9 mouse cellular contexts compared by ENCODE assay signal in genomic region chr2:150525703-150526207, GRCm38 (mm10). TPM values are rescaled to one million over a fixed set of nuclear protein-coding genes. Genes with fewer than 3 reads are reported as not detected.
DNase-seq lines count a peak whose midpoint lies in the region; ATAC-seq and TF ChIP-seq lines count a peak whose summit lies in the region.
"Had no signal": no experiment of that assay in that cellular context is flagged by ENCODE, and none has a peak within 500 bp of the region (broad histone marks: within the 10 kb centered on the region; RNA-seq: fewer than 3 reads in every experiment).

No protein-coding gene starts in this region.

- no peak for TF ChIP-seq POLR2A in heart, adult 2 months (IDR thresholded peaks at IDR 0.05; ENCODE audit: insufficient read depth, low read depth, low read length)

- no peak for ATAC-seq in heart, postnatal 0 days (ENCODE audit: insufficient read depth, low read depth)
- ATAC-seq in intestine, postnatal 0 days = no peak
- no peak; the same call in 1 of the 2 replicates for ATAC-seq in neural tube, embryonic 13.5 days (ENCODE audit: low read depth)

- H3K27ac ChIP-seq in heart, postnatal 0 days (ENCODE audit: low read depth) = no peak overlapping the region
- no peak overlapping the region for H3K27ac ChIP-seq in heart, adult 2 months
- H3K27ac ChIP-seq in intestine, postnatal 0 days (ENCODE audit: low read depth, low read length) = no peak overlapping the region
- H3K27ac ChIP-seq in neural tube, embryonic 13.5 days (replicated peaks) = no peak overlapping the region

- no peaks in the 10 kb centered on the region for H3K36me3 ChIP-seq in heart, postnatal 0 days (replicated peaks; ENCODE audit: control insufficient read depth, insufficient read depth, low read length)
- H3K36me3 ChIP-seq in heart, adult 2 months (ENCODE audit: control insufficient read depth, insufficient read depth, low read length) = no peaks in the 10 kb centered on the region
- H3K36me3 ChIP-seq in intestine, postnatal 0 days (ENCODE audit: control insufficient read depth, insufficient read depth) = no peaks in the 10 kb centered on the region
- no peaks in the 10 kb centered on the region for H3K36me3 ChIP-seq in neural tube, embryonic 13.5 days

- H3K4me1 ChIP-seq in heart, postnatal 0 days (ENCODE audit: control insufficient read depth, insufficient read depth) = no peaks in the 10 kb centered on the region
- no peaks in the 10 kb centered on the region for H3K4me1 ChIP-seq in heart, adult 2 months (ENCODE audit: control insufficient read depth, insufficient read depth, low read length)
- H3K4me1 ChIP-seq in intestine, postnatal 0 days (replicated peaks; ENCODE audit: control insufficient read depth, insufficient read depth, low read length) = no peaks in the 10 kb centered on the region
- peaks cover 7% of the 10 kb centered on the region for H3K4me1 ChIP-seq in neural tube, embryonic 13.5 days (replicated peaks)

- H3K9ac ChIP-seq in heart, postnatal 0 days (replicated peaks; ENCODE audit: low read depth, low read length) = peak overlapping the region; percentile 32; the same call in 1 of the 2 replicates
- H3K9ac ChIP-seq in heart, adult 2 months (ENCODE audit: low read depth, low read length) = no peak overlapping the region
- H3K9ac ChIP-seq in intestine, postnatal 0 days (ENCODE audit: low read depth, low read length) = no peak overlapping the region
- H3K9ac ChIP-seq in neural tube, embryonic 13.5 days = peak overlapping the region; percentile 64

- WGBS in heart, postnatal 0 days = 4% methylated on average over 42 of the region's 42 CpGs
- 4% methylated on average over 42 of the region's 42 CpGs for WGBS in heart, adult 2 months
- WGBS in intestine, postnatal 0 days = 2% methylated on average over 34 of the region's 42 CpGs
- 2% methylated on average over 42 of the region's 42 CpGs for WGBS in neural tube, embryonic 13.5 days

- TF ChIP-seq CTCF in heart, postnatal 0 days (IDR thresholded peaks at IDR 0.05; ENCODE audit: low read depth) = no peak
- no peak for TF ChIP-seq CTCF in heart, adult 2 months (IDR thresholded peaks at IDR 0.05)
- TF ChIP-seq CTCF in intestine, postnatal 0 days (IDR thresholded peaks at IDR 0.05; ENCODE audit: low read depth) = no peak

- TF ChIP-seq EP300 in heart, postnatal 0 days (IDR thresholded peaks at IDR 0.05; ENCODE audit: low read depth) = no peak
- TF ChIP-seq EP300 in heart, adult 2 months (IDR thresholded peaks at IDR 0.05; ENCODE audit: insufficient read depth, low read depth, low read length) = no peak

- H3K9me3 ChIP-seq in heart, postnatal 0 days (replicated peaks; ENCODE audit: control insufficient read depth, low read length) = no peaks in the 10 kb centered on the region
- no peaks in the 10 kb centered on the region for H3K9me3 ChIP-seq in intestine, postnatal 0 days (ENCODE audit: control insufficient read depth)
- H3K9me3 ChIP-seq in neural tube, embryonic 13.5 days = no peaks in the 10 kb centered on the region

- intact Hi-C loops in heart, adult 2 months (cut with DNase I) = no loop called here

- peak overlapping the region; percentile 38 for H3K4me3 ChIP-seq in heart, postnatal 0 days (ENCODE audit: low read depth, low read length)
- H3K4me3 ChIP-seq in heart, adult 2 months = no peak overlapping the region
- H3K4me3 ChIP-seq in intestine, postnatal 0 days (ENCODE audit: low read depth, low read length) = peak overlapping the region; percentile 29
- peak overlapping the region; percentile 41 for H3K4me3 ChIP-seq in neural tube, embryonic 13.5 days

- DNase-seq in heart, postnatal 0 days (ENCODE audit: low spot score) = no peak
- no peak for DNase-seq in heart, adult 2 months
- DNase-seq in embryo, embryonic 9.5 days (ENCODE audit: extremely low spot score) = peak; percentile 57
- DNase-seq in layer of hippocampus, adult 18-20 months (ENCODE audit: low spot score in 2 of 2) = no peak
- DNase-seq in kidney, postnatal 10 days = no peak
- DNase-seq in cerebellum, adult 9-10 months = no peak

- peaks cover 5% of the 10 kb centered on the region; the same call in 1 of the 2 replicates for H3K27me3 ChIP-seq in heart, postnatal 0 days (ENCODE audit: control insufficient read depth, insufficient read depth, low read length)
- peaks cover 6% of the 10 kb centered on the region for H3K27me3 ChIP-seq in heart, adult 2 months (ENCODE audit: control insufficient read depth, insufficient read depth, low read length)
- H3K27me3 ChIP-seq in intestine, postnatal 0 days (replicated peaks; ENCODE audit: control insufficient read depth, insufficient read depth, low read length) = 0 out of 2 replicates have a peak, but pooled peaks cover 12% of the 10 kb centered on the region
- H3K27me3 ChIP-seq in neural tube, embryonic 13.5 days = peaks cover 26% of the 10 kb centered on the region

- no peaks in the 10 kb centered on the region for H3K79me2 ChIP-seq in heart, adult 2 months (replicated peaks; ENCODE audit: control insufficient read depth, insufficient read depth, low read length)

- peak overlapping the region; percentile 66 for H3K4me2 ChIP-seq in heart, postnatal 0 days (ENCODE audit: low read depth, low read length)
- peak overlapping the region; percentile 67 for H3K4me2 ChIP-seq in intestine, postnatal 0 days (replicated peaks; ENCODE audit: low read depth)
- peak overlapping the region; percentile 80 for H3K4me2 ChIP-seq in neural tube, embryonic 13.5 days

RNA-seq across cellular contexts. Expression of gene Zfp345, which starts 40.9 kb away (rescaled TPM):
- not detected in 2 replicates for total RNA-seq in heart, postnatal 0 days (2014; rRNA removed; ENCODE audit: low replicate concordance)
- polyA plus RNA-seq in heart, postnatal 0 days (2015; fragmentation: Nextera tagmentation; extraction: Ambion mirVana) = 0.04 TPM in 1 of 2 replicates, not detected in the other
- total RNA-seq in heart, adult 2 months (2021) = under 1 TPM in 1 of 2 experiments, not detected in 1; 0.14 TPM
- not detected in 2 replicates for polyA plus RNA-seq in heart, adult 2 months (2012; rRNA removed)
- polyA plus RNA-seq in intestine, postnatal 0 days (2015; fragmentation: Nextera tagmentation; extraction: Ambion mirVana) = not detected in 2 replicates
- not detected in 2 replicates for polyA plus RNA-seq in neural tube, embryonic 13.5 days (2015; fragmentation: Nextera tagmentation; extraction: Ambion mirVana)
- under 1 TPM; 0.25 to 0.67 TPM for total RNA-seq in layer of hippocampus, adult 18-20 months (2021)
- total RNA-seq: gastrocnemius, adult 18-20 months had no signal

RNA-seq across cellular contexts. Expression of gene Cst7, which starts 44.5 kb away (rescaled TPM):
- not detected in 2 replicates for total RNA-seq in heart, postnatal 0 days (2014; rRNA removed; ENCODE audit: low replicate concordance)
- 0.12 and 0.16 TPM in 2 replicates for polyA plus RNA-seq in heart, postnatal 0 days (2015; fragmentation: Nextera tagmentation; extraction: Ambion mirVana)
- total RNA-seq in heart, adult 2 months (2021) = not detected
- 0.47 TPM in 1 of 2 replicates, not detected in the other for polyA plus RNA-seq in heart, adult 2 months (2012; rRNA removed)
- polyA plus RNA-seq in intestine, postnatal 0 days (2015; fragmentation: Nextera tagmentation; extraction: Ambion mirVana) = 0.16 TPM in 1 of 2 replicates, not detected in the other
- polyA plus RNA-seq in neural tube, embryonic 13.5 days (2015; fragmentation: Nextera tagmentation; extraction: Ambion mirVana) = 0.53 TPM in 1 of 2 replicates, not detected in the other
- total RNA-seq in layer of hippocampus, adult 18-20 months (2021) = under 1 TPM in 1 of 2 experiments, not detected in 1; 0.77 TPM
- total RNA-seq: gastrocnemius, adult 18-20 months had no signal

Comparison
In these comparisons a context has a peak if more than half of its experiments do, and no peak if none do; other contexts are left out.
1. H3K9ac ChIP-seq: peak in heart, postnatal 0 days (single experiment) and neural tube, embryonic 13.5 days (single experiment); none in heart, adult 2 months (single experiment) and intestine, postnatal 0 days (single experiment).
2. Peak in every context shown above with its lines, with median percentiles within 50 percentile points of each other: H3K4me2 ChIP-seq.